Mouse (Mus musculus) midbrain, embryonic 13.5 days (tissue): ENCODE measurements at regions not wholly inside any gene's neighbourhood (a gene's known extent, or its start where the extent isn't known, plus 50 kb on each side); places are given as distances from the start of the nearest gene placed in this dataset.

ENCODE experiments used
- ATAC-seq: fragments of 200-750 bp; cut with Nextera tagmentation; 2 replicates; pipeline ENCODE4 v1.8.0; 2017; ENCODE audit warnings: mild to moderate bottlenecking, moderate TSS enrichment, moderate library complexity
- H3K27ac ChIP-seq: fragments of 300-500 bp; sonication (generic); 2 replicates; pipeline ENCODE4 v1.5.1; 2015; ENCODE audit warnings: inconsistent platforms, mild to moderate bottlenecking, moderate library complexity
- H3K27me3 ChIP-seq: fragments of 300-500 bp; sonication (generic); 2 replicates; pipeline ENCODE4 v1.6.1; 2015; ENCODE audit warnings: mild to moderate bottlenecking, inconsistent platforms
- H3K36me3 ChIP-seq: fragments of 300-500 bp; sonication (generic); 2 replicates; pipeline ENCODE4 v1.6.1; 2015; ENCODE audit warnings: mild to moderate bottlenecking, inconsistent platforms
- H3K4me1 ChIP-seq: fragments of 300-500 bp; sonication (generic); replicated peaks from 2 replicates; pipeline ENCODE4 v1.6.1; 2015; ENCODE audit warnings: inconsistent platforms
- H3K4me2 ChIP-seq: fragments of 300-500 bp; sonication (generic); replicated peaks from 2 replicates; pipeline ENCODE4 v1.6.1; 2015; ENCODE audit warnings: moderate library complexity, mild to moderate bottlenecking, inconsistent platforms
- H3K4me3 ChIP-seq: fragments of 300-500 bp; sonication (generic); replicated peaks from 2 replicates; pipeline ENCODE4 v1.5.1; 2015; ENCODE audit warnings: mild to moderate bottlenecking, inconsistent platforms
- H3K9ac ChIP-seq: fragments of 300-500 bp; sonication (generic); replicated peaks from 2 replicates; pipeline ENCODE4 v1.6.1; 2015; ENCODE audit warnings: mild to moderate bottlenecking, inconsistent platforms
- H3K9me3 ChIP-seq: fragments of 300-500 bp; sonication (generic); 2 replicates; pipeline ENCODE4 v1.6.1; 2016; ENCODE audit warnings: mild to moderate bottlenecking, inconsistent platforms
- WGBS: fragments of 180-500 bp; shearing (Covaris S2); methylation state at CpG from one replicate; pipeline ENCODE4 v1.1.7; 2015; 5-methylcytosine and 5-hydroxymethylcytosine counted together

DNA sequence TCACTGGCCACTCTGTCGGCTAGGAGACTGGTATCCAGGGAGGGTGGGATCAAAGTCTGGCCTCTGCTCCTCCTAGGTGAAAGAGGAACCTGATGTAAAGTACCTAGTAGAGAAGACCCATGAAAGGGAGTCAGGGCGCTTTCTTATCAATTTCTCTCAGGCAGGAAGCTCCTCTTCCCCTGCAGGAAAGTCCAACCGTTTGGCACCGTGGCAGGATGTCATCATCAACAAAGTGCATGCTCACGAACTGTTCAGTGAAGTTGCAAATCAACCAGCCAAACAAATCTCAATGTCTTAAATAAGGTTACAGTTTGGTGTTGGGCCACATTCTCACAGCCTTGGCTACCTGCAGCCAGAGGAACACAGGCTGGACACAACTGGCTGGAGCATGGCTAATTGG lies 138.2 kb upstream of the Krr1 start:
- H3K27me3 ChIP-seq: no peaks in the 10 kb centered on the region; the same call in 1 of the 2 replicates
- no peaks in the 10 kb centered on the region for H3K36me3 ChIP-seq
- H3K4me2 ChIP-seq: no peak overlapping the region
- ATAC-seq: no peak
- H3K9me3 ChIP-seq: no peaks in the 10 kb centered on the region
- no peak overlapping the region for H3K27ac ChIP-seq
- 84% methylated on average over 5 of the region's 5 CpGs for WGBS
- no peak overlapping the region for H3K9ac ChIP-seq
- H3K4me1 ChIP-seq: peaks cover 18% of the 10 kb centered on the region
- H3K4me3 ChIP-seq: no peak overlapping the region

GRCm38 (mm10) chr10:111834925-111835823 lies 137.3 kb upstream of the Krr1 start:
- H3K9me3 ChIP-seq: no peaks in the 10 kb centered on the region
- no peak for ATAC-seq
- no peak overlapping the region for H3K27ac ChIP-seq
- H3K9ac ChIP-seq: no peak overlapping the region
- H3K36me3 ChIP-seq: no peaks in the 10 kb centered on the region
- no peak overlapping the region for H3K4me3 ChIP-seq
- peaks cover 18% of the 10 kb centered on the region for H3K4me1 ChIP-seq
- H3K27me3 ChIP-seq: no peaks in the 10 kb centered on the region; the same call in 1 of the 2 replicates
- no peak overlapping the region for H3K4me2 ChIP-seq
- WGBS: 44% methylated on average over 11 of the region's 11 CpGs

DNA sequence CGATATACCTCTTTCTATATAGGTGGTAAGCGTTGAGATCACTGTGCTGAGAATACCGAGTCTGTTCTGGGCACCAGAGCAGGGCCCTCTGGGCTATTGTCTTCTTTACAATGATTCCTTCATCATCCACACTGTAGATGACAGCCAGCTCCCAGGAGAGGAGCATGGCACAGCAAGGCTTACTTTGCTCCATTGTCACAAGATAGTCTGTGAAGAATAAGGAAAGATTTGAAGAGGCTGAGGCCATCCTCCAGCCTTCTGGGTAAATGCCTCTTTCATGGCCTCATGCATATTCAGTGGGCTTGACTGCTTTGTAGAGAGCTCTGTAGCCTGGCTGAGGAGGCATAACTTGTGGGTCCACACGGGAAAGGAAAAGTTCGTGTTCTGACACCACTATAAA lies 136.3 kb upstream of the Krr1 start:
- peak; percentile 77 for ATAC-seq
- Histone ChIP-seq H3K27ac (0 out of 2 replicates have a peak overlapping the region, but pooled peaks have one; percentile 2), H3K27me3 (no peaks in the 10 kb centered on the region; the same call in 1 of the 2 replicates), H3K4me2 (no peak overlapping the region), H3K4me3 (no peak overlapping the region), H3K9me3 (no peaks in the 10 kb centered on the region), H3K36me3 (no peaks in the 10 kb centered on the region), H3K4me1 (peaks cover 18% of the 10 kb centered on the region), H3K9ac (no peak overlapping the region)
- 20% methylated on average over 5 of the region's 5 CpGs for WGBS

GRCm38 (mm10) chr10:111836802-111837201 lies 135.7 kb upstream of the Krr1 start:
- WGBS: 91% methylated on average over 4 of the region's 4 CpGs
- peaks cover 18% of the 10 kb centered on the region for H3K4me1 ChIP-seq
- no peaks in the 10 kb centered on the region; the same call in 1 of the 2 replicates for H3K27me3 ChIP-seq
- H3K4me3 ChIP-seq: no peak overlapping the region
- H3K4me2 ChIP-seq: no peak overlapping the region
- no peak overlapping the region for H3K27ac ChIP-seq
- no peaks in the 10 kb centered on the region for H3K36me3 ChIP-seq
- H3K9ac ChIP-seq: no peak overlapping the region
- ATAC-seq: no peak
- no peaks in the 10 kb centered on the region for H3K9me3 ChIP-seq

DNA sequence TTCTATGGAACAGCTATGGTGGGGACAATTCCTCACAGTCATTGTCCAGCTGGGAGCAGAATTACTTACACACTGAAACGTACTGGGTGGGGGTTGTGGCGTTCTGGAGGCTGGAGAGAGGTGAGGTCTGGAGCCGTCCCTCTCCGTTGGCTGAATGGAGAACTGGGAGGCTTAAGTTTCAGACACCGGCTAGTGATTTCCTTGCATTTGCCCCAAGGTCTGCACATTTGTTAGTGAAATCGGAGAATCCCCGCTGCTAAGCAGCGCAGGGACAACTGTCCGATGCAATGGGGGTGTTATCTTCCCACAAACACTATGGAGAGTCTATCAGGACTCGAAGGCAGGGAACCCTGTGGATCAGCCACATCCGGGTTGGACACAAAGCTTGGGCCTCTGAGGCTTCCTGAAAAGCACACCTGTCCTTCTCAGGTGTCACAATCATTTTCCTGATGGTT lies 130.1 kb upstream of the Krr1 start:
- no peak for ATAC-seq
- Histone ChIP-seq H3K27me3 (no peaks in the 10 kb centered on the region), H3K4me2 (no peak overlapping the region), H3K27ac (no peak overlapping the region), H3K4me1 (peaks cover 7% of the 10 kb centered on the region; the same call in 1 of the 2 replicates), H3K9me3 (no peaks in the 10 kb centered on the region), H3K36me3 (no peaks in the 10 kb centered on the region), H3K4me3 (no peak overlapping the region), H3K9ac (no peak overlapping the region)
- WGBS: 46% methylated on average over 11 of the region's 11 CpGs

DNA sequence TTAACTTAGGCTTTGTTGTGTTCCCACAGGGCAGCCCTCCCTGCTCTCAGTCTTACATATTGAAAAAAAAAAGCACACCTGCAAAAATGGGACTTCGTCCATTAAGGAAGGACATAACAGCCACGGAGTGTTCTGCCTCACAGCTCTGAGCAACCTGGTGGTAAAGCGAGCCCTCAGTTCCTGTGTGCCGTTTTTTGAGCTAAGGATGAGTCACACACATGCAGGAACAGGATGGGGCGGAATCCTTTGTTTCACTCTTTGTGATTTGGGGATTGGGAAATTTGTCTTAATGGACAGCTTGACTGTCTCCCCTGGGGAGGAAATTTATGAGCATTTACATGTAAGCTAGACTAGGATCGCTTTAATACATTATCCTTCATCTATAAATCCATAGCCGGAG lies 129.6 kb upstream of the Krr1 start:
- 76% methylated on average over 7 of the region's 7 CpGs for WGBS
- ATAC-seq: no peak
- Histone ChIP-seq H3K4me3 (no peak overlapping the region), H3K9ac (no peak overlapping the region), H3K36me3 (no peaks in the 10 kb centered on the region), H3K4me2 (no peak overlapping the region), H3K9me3 (no peaks in the 10 kb centered on the region), H3K27ac (no peak overlapping the region), H3K4me1 (peaks cover 7% of the 10 kb centered on the region; the same call in 1 of the 2 replicates), H3K27me3 (no peaks in the 10 kb centered on the region)

DNA sequence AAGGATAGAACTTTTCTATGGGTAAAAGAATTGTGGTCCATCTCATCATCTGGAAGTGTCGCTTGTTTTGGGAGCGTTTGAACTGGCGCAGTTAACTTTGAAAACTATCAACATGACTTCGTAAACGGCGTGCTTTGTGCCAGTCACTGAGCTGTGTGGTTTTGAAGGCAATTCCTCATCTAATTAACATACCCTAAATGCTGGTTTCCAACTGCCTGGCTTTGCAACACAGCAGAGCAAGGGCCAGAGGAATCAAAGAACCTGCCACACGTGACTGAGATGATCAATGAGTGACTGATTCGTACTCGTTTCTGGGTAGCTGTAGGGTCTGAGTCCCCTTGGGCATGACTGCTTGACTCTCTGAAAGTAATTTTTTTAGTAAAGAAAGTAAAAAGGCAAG lies 129.2 kb upstream of the Krr1 start:
- whole genome bisulfite sequencing: 55% methylated on average over 9 of the region's 9 CpGs
- ATAC-seq: no peak
- Histone ChIP-seq H3K27ac (no peak overlapping the region), H3K9me3 (no peaks in the 10 kb centered on the region), H3K9ac (no peak overlapping the region), H3K4me3 (no peak overlapping the region), H3K27me3 (no peaks in the 10 kb centered on the region), H3K4me1 (peaks cover 7% of the 10 kb centered on the region; the same call in 1 of the 2 replicates), H3K4me2 (no peak overlapping the region), H3K36me3 (no peaks in the 10 kb centered on the region)

GRCm38 (mm10) chr10:111844144-111844543 lies 128.3 kb upstream of the Krr1 start:
- H3K27ac ChIP-seq: no peak overlapping the region
- no peak overlapping the region for H3K9ac ChIP-seq
- H3K4me3 ChIP-seq: no peak overlapping the region
- peaks cover 7% of the 10 kb centered on the region; the same call in 1 of the 2 replicates for H3K4me1 ChIP-seq
- no peak overlapping the region for H3K4me2 ChIP-seq
- no peaks in the 10 kb centered on the region for H3K27me3 ChIP-seq
- ATAC-seq: no peak
- no peaks in the 10 kb centered on the region for H3K9me3 ChIP-seq
- WGBS: 93% methylated on average over 10 of the region's 10 CpGs
- H3K36me3 ChIP-seq: no peaks in the 10 kb centered on the region

- 100% methylated on average over 2 of the region's 2 CpGs for WGBS
- Histone ChIP-seq H3K4me2 (no peak overlapping the region), H3K27me3 (no peaks in the 10 kb centered on the region)
Observed at GRCm38 (mm10) chr10:111845946-111846345, 126.5 kb upstream of the Krr1 start.

GRCm38 (mm10) chr10:111854254-111854653 lies 118.2 kb upstream of the Krr1 start:
- Histone ChIP-seq H3K27me3 (no peaks in the 10 kb centered on the region), H3K9me3 (no peaks in the 10 kb centered on the region), H3K27ac (no peak overlapping the region), H3K36me3 (no peaks in the 10 kb centered on the region), H3K4me3 (no peak overlapping the region), H3K4me1 (no peaks in the 10 kb centered on the region), H3K9ac (no peak overlapping the region), H3K4me2 (no peak overlapping the region)
- 87% methylated on average over 5 of the region's 5 CpGs for WGBS
- ATAC-seq: no peak

More at GRCm38 (mm10) chr10:111845946-111846345, 126.5 kb upstream of the Krr1 start:
- Histone ChIP-seq H3K4me3 (no peak overlapping the region), H3K9ac (no peak overlapping the region), H3K9me3 (no peaks in the 10 kb centered on the region), H3K27ac (no peak overlapping the region), H3K4me1 (peaks cover 7% of the 10 kb centered on the region; the same call in 1 of the 2 replicates), H3K36me3 (no peaks in the 10 kb centered on the region)
- no peak for ATAC-seq

DNA sequence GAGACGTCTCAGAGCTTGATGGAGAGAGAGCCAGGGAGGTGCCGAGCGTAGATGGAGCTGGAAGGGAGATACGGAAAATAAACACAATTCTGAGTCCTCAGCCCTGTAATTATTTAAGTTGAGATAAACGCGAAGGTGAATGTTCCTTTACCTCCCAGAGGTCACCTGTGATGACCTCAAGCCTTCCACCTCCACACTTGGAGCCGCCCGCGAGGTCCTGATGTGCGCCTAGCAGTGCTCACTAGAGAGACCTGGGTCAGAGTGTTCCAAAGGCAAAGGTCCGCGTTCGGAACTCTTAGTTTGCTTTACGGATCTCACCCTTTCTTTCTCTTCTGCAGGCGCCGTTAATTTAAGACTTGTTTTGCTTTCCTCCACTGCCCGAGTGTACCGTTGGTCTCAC lies 117.0 kb upstream of the Krr1 start:
- Histone ChIP-seq H3K4me1 (no peaks in the 10 kb centered on the region), H3K4me2 (no peak overlapping the region), H3K27ac (no peak overlapping the region), H3K36me3 (no peaks in the 10 kb centered on the region), H3K9ac (no peak overlapping the region), H3K4me3 (no peak overlapping the region), H3K27me3 (no peaks in the 10 kb centered on the region), H3K9me3 (no peaks in the 10 kb centered on the region)
- no peak for ATAC-seq
- 96% methylated on average over 18 of the region's 18 CpGs for WGBS

GRCm38 (mm10) chr10:111858403-111858802 lies 114.1 kb upstream of the Krr1 start:
- Histone ChIP-seq H3K9me3 (no peaks in the 10 kb centered on the region), H3K27me3 (no peaks in the 10 kb centered on the region), H3K36me3 (no peaks in the 10 kb centered on the region), H3K4me2 (no peak overlapping the region), H3K27ac (no peak overlapping the region), H3K4me1 (no peaks in the 10 kb centered on the region), H3K4me3 (no peak overlapping the region), H3K9ac (no peak overlapping the region)
- no peak for ATAC-seq
- 90% methylated on average over 6 of the region's 6 CpGs for WGBS
